Mouse (Mus musculus): Measurements from ENCODE around the gene Olfr427. TPM values are rescaled to one million over a fixed set of nuclear protein-coding genes. Genes with fewer than 3 reads are reported as not detected.
"Not testable (repeated sequence)": the region's sequence is repeated elsewhere in the genome, so short reads cannot be mapped to it uniquely, and the experiment has no call there.

Olfr427 gene
- polyA plus RNA-seq (2016; fragmentation: Nextera tagmentation; extraction: Ambion mirVana), result not detected in 2 replicates

- Histone ChIP-seq H3K27me3 (ENCODE audit: insufficient read depth, poor library complexity, severe bottlenecking) (no peaks in the 10 kb centered on the region), H3K4me1 (replicated peaks) (no peaks in the 10 kb centered on the region), H3K36me3 (no peaks in the 10 kb centered on the region), H3K27ac (no peak within 1 kb of the TSS), H3K9me3 (no peaks in the 10 kb centered on the region), H3K4me3 (no peak within 1 kb of the TSS)
- WGBS, result 87% methylated on average over 1 of the region's 1 CpGs
- DNase-seq (ENCODE audit: low spot score), result no peak
These were observed at the start of gene Olfr427 for GRCm38 (mm10) chr1:174096591-174096990. Olfr427 (plus strand) TSS chr1:174096891.

GRCm38 (mm10) chr1:174048227-174048626 is 48.5 kb upstream of the Olfr427 start:
- H3K4me1 ChIP-seq (replicated peaks); DNase-seq (ENCODE audit: low spot score); H3K27me3 ChIP-seq (ENCODE audit: insufficient read depth, poor library complexity, severe bottlenecking); H3K36me3 ChIP-seq; H3K27ac ChIP-seq; H3K4me3 ChIP-seq; H3K9me3 ChIP-seq: not testable (repeated sequence)
- 87% methylated on average over 6 of the region's 6 CpGs for WGBS

- no peak within 1 kb of the TSS for H3K4me3 ChIP-seq
- no peaks in the 10 kb centered on the region for H3K36me3 ChIP-seq
- no peaks in the 10 kb centered on the region for H3K27me3 ChIP-seq (ENCODE audit: insufficient read depth, poor library complexity, severe bottlenecking)
- H3K27ac ChIP-seq, result no peak within 1 kb of the TSS
- H3K9me3 ChIP-seq, result no peaks in the 10 kb centered on the region
- WGBS, result 77% methylated on average over 2 of the region's 2 CpGs
- DNase-seq (ENCODE audit: low spot score), result no peak
- H3K4me1 ChIP-seq (replicated peaks), result no peaks in the 10 kb centered on the region
These were observed 47.8 kb upstream of the Olfr427 start, which contains the start of gene Olfr432 for GRCm38 (mm10) chr1:174048893-174049292. Olfr432 (plus strand) TSS chr1:174049205.

GRCm38 (mm10) chr1:174049357-174049756 is 47.3 kb upstream of the Olfr427 start:
- not testable (repeated sequence) for H3K36me3 ChIP-seq; H3K4me1 ChIP-seq (replicated peaks); H3K27ac ChIP-seq; H3K9me3 ChIP-seq; DNase-seq (ENCODE audit: low spot score); H3K4me3 ChIP-seq; H3K27me3 ChIP-seq (ENCODE audit: insufficient read depth, poor library complexity, severe bottlenecking)
- WGBS, result 81% methylated on average over 4 of the region's 4 CpGs

GRCm38 (mm10) chr1:174050532-174050931 is 46.2 kb upstream of the Olfr427 start:
- DNase-seq (ENCODE audit: low spot score), result no peak
- Histone ChIP-seq H3K4me3 (no peak overlapping the region), H3K27ac (no peak overlapping the region), H3K9me3 (no peaks in the 10 kb centered on the region), H3K4me1 (replicated peaks) (no peaks in the 10 kb centered on the region), H3K36me3 (no peaks in the 10 kb centered on the region), H3K27me3 (ENCODE audit: insufficient read depth, poor library complexity, severe bottlenecking) (no peaks in the 10 kb centered on the region)
- WGBS, result 88% methylated on average over 4 of the region's 4 CpGs

GRCm38 (mm10) chr1:174051515-174051914 is 45.2 kb upstream of the Olfr427 start:
- no peaks in the 10 kb centered on the region for H3K27me3 ChIP-seq (ENCODE audit: insufficient read depth, poor library complexity, severe bottlenecking)
- WGBS, result 89% methylated on average over 4 of the region's 4 CpGs
- H3K36me3 ChIP-seq, result no peaks in the 10 kb centered on the region
- no peaks in the 10 kb centered on the region for H3K4me1 ChIP-seq (replicated peaks)
- no peak for DNase-seq (ENCODE audit: low spot score)
- H3K9me3 ChIP-seq, result no peaks in the 10 kb centered on the region
- H3K27ac ChIP-seq, result no peak overlapping the region
- no peak overlapping the region for H3K4me3 ChIP-seq

GRCm38 (mm10) chr1:174051931-174052536 is 44.7 kb upstream of the Olfr427 start:
- H3K36me3 ChIP-seq, result no peaks in the 10 kb centered on the region
- no peak for DNase-seq (ENCODE audit: low spot score)
- no peak overlapping the region for H3K4me3 ChIP-seq
- H3K4me1 ChIP-seq (replicated peaks), result no peaks in the 10 kb centered on the region
- no peaks in the 10 kb centered on the region for H3K27me3 ChIP-seq (ENCODE audit: insufficient read depth, poor library complexity, severe bottlenecking)
- H3K27ac ChIP-seq, result no peak overlapping the region
- no peaks in the 10 kb centered on the region for H3K9me3 ChIP-seq
- 88% methylated on average over 5 of the region's 5 CpGs for WGBS

GRCm38 (mm10) chr1:174052981-174053380 is 43.7 kb upstream of the Olfr427 start:
- Histone ChIP-seq H3K27me3 (ENCODE audit: insufficient read depth, poor library complexity, severe bottlenecking) (no peaks in the 10 kb centered on the region), H3K4me1 (replicated peaks) (no peaks in the 10 kb centered on the region), H3K4me3 (no peak overlapping the region), H3K9me3 (no peaks in the 10 kb centered on the region), H3K27ac (no peak overlapping the region), H3K36me3 (no peaks in the 10 kb centered on the region)
- 82% methylated on average over 3 of the region's 3 CpGs for WGBS
- DNase-seq (ENCODE audit: low spot score), result no peak

GRCm38 (mm10) chr1:174055248-174055647 is 41.4 kb upstream of the Olfr427 start:
- Histone ChIP-seq H3K27ac (no peak overlapping the region), H3K4me1 (replicated peaks) (no peaks in the 10 kb centered on the region), H3K36me3 (no peaks in the 10 kb centered on the region), H3K27me3 (ENCODE audit: insufficient read depth, poor library complexity, severe bottlenecking) (no peaks in the 10 kb centered on the region), H3K4me3 (no peak overlapping the region), H3K9me3 (no peaks in the 10 kb centered on the region)
- no peak for DNase-seq (ENCODE audit: low spot score)
- 79% methylated on average over 2 of the region's 2 CpGs for WGBS

GRCm38 (mm10) chr1:174066305-174066704 is 30.4 kb upstream of the Olfr427 start, which contains the start of gene Olfr430:
Olfr430 (plus strand) TSS chr1:174066605.
- no peaks in the 10 kb centered on the region for H3K9me3 ChIP-seq
- no peak within 1 kb of the TSS for H3K4me3 ChIP-seq
- DNase-seq (ENCODE audit: low spot score), result no peak
- no peaks in the 10 kb centered on the region for H3K27me3 ChIP-seq (ENCODE audit: insufficient read depth, poor library complexity, severe bottlenecking)
- H3K4me1 ChIP-seq (replicated peaks), result no peaks in the 10 kb centered on the region
- no peak within 1 kb of the TSS for H3K27ac ChIP-seq
- no peaks in the 10 kb centered on the region for H3K36me3 ChIP-seq
- WGBS, result 90% methylated on average over 3 of the region's 3 CpGs

- DNase-seq (ENCODE audit: low spot score), result no peak
- Histone ChIP-seq H3K4me3 (no peak within 1 kb of the TSS), H3K9me3 (no peaks in the 10 kb centered on the region), H3K36me3 (no peaks in the 10 kb centered on the region), H3K27me3 (ENCODE audit: insufficient read depth, poor library complexity, severe bottlenecking) (no peaks in the 10 kb centered on the region), H3K27ac (no peak within 1 kb of the TSS), H3K4me1 (replicated peaks) (no peaks in the 10 kb centered on the region)
- WGBS, result 89% methylated on average over 2 of the region's 2 CpGs
These were observed 12.7 kb upstream of the Olfr427 start, which contains the start of gene Olfr429 for GRCm38 (mm10) chr1:174084031-174084430. Olfr429 (plus strand) TSS chr1:174084331.

GRCm38 (mm10) chr1:174103735-174104134 is 7.0 kb downstream of the Olfr427 start:
- H3K36me3 ChIP-seq, result no peaks in the 10 kb centered on the region
- H3K9me3 ChIP-seq, result no peaks in the 10 kb centered on the region
- H3K27me3 ChIP-seq (ENCODE audit: insufficient read depth, poor library complexity, severe bottlenecking), result no peaks in the 10 kb centered on the region
- WGBS, result 63% methylated on average over 2 of the region's 2 CpGs
- no peak overlapping the region for H3K4me3 ChIP-seq
- DNase-seq (ENCODE audit: low spot score), result no peak
- no peak overlapping the region for H3K27ac ChIP-seq
- no peaks in the 10 kb centered on the region for H3K4me1 ChIP-seq (replicated peaks)

- Histone ChIP-seq H3K27ac (no peak within 1 kb of the TSS), H3K36me3 (no peaks in the 10 kb centered on the region), H3K4me1 (replicated peaks) (no peaks in the 10 kb centered on the region), H3K27me3 (ENCODE audit: insufficient read depth, poor library complexity, severe bottlenecking) (no peaks in the 10 kb centered on the region), H3K4me3 (no peak within 1 kb of the TSS), H3K9me3 (no peaks in the 10 kb centered on the region)
- no peak for DNase-seq (ENCODE audit: low spot score)
- 44% methylated on average over 2 of the region's 2 CpGs for WGBS
These were observed 24.4 kb downstream of the Olfr427 start, which contains the start of gene Olfr231 for GRCm38 (mm10) chr1:174121062-174121461. Olfr231 (minus strand) TSS chr1:174121162.

GRCm38 (mm10) chr1:174131217-174131616 is 34.5 kb downstream of the Olfr427 start, which contains the start of gene Olfr424:
Olfr424 (plus strand) TSS chr1:174131517.
- WGBS, result 83% methylated on average over 3 of the region's 3 CpGs
- DNase-seq (ENCODE audit: low spot score), result no peak
- no peak within 1 kb of the TSS for H3K27ac ChIP-seq

More at GRCm38 (mm10) chr1:174131217-174131616, 34.5 kb downstream of the Olfr427 start, which contains the start of gene Olfr424:
- Histone ChIP-seq H3K36me3 (no peaks in the 10 kb centered on the region), H3K27me3 (ENCODE audit: insufficient read depth, poor library complexity, severe bottlenecking) (no peaks in the 10 kb centered on the region), H3K4me3 (no peak within 1 kb of the TSS), H3K4me1 (replicated peaks) (no peaks in the 10 kb centered on the region), H3K9me3 (no peaks in the 10 kb centered on the region)

Data from hindbrain, embryonic 10.5 days (tissue).